Mouse (Mus musculus) neural tube, embryonic 15.5 days (tissue): ENCODE measurements around the gene Nup98. TPM values are rescaled to one million over a fixed set of nuclear protein-coding genes. Genes with fewer than 3 reads are reported as not detected.

Experiments
- ATAC-seq: fragments of 200-750 bp; cut with Nextera tagmentation; 2 replicates; pipeline ENCODE4 v1.8.0; 2017; ENCODE audit warnings: mild to moderate bottlenecking, moderate TSS enrichment, moderate library complexity; ENCODE audit not compliant: low FRiP score
- H3K27ac ChIP-seq: fragments of 300-500 bp; sonication (generic); replicated peaks from 2 replicates; pipeline ENCODE4 v1.5.1; 2015; ENCODE audit warnings: mild to moderate bottlenecking, inconsistent platforms
- H3K27me3 ChIP-seq: fragments of 300-500 bp; sonication (generic); replicated peaks from 2 replicates; pipeline ENCODE4 v1.6.1; 2015; ENCODE audit warnings: inconsistent platforms
- H3K36me3 ChIP-seq: fragments of 300-500 bp; sonication (generic); 2 replicates; pipeline ENCODE4 v1.6.1; 2015; ENCODE audit warnings: inconsistent platforms
- H3K4me1 ChIP-seq: fragments of 300-500 bp; sonication (generic); 2 replicates; pipeline ENCODE4 v1.6.1; 2015; ENCODE audit warnings: inconsistent platforms
- H3K4me2 ChIP-seq: fragments of 300-500 bp; sonication (generic); 2 replicates; pipeline ENCODE4 v1.6.1; 2015; ENCODE audit warnings: inconsistent platforms, mild to moderate bottlenecking, moderate library complexity
- H3K4me3 ChIP-seq: fragments of 300-500 bp; sonication (generic); replicated peaks from 2 replicates; pipeline ENCODE4 v1.5.1; 2015; ENCODE audit warnings: mild to moderate bottlenecking, inconsistent platforms
- H3K9ac ChIP-seq: fragments of 300-500 bp; sonication (generic); replicated peaks from 2 replicates; pipeline ENCODE4 v1.6.1; 2015; ENCODE audit warnings: mild to moderate bottlenecking, inconsistent platforms
- H3K9me3 ChIP-seq: fragments of 300-500 bp; sonication (generic); replicated peaks from 2 replicates; pipeline ENCODE4 v1.6.1; 2016; ENCODE audit warnings: inconsistent platforms
- WGBS: fragments of 180-500 bp; shearing (Covaris S2); methylation state at CpG from one replicate; pipeline ENCODE4 v1.1.7; 2015; ENCODE audit warnings: mixed read lengths; 5-methylcytosine and 5-hydroxymethylcytosine counted together
- polyA plus RNA-seq: library from polyadenylated mRNA; unstranded; fragments of >200 nt; fragmentation: Nextera tagmentation; extraction: Ambion mirVana; gene quantifications from 2 replicates; pipeline ENCODE4 v1.2.1, GENCODE M21; 2015

Nup98 gene
- polyA plus RNA-seq, 1 experiment from 2014 or later = 18.1 TPM

GRCm38 (mm10) chr7:102113151-102113729 is 96.7 kb downstream of the Nup98 start:
- no peak for ATAC-seq
- Histone ChIP-seq H3K27ac (no peak overlapping the region), H3K4me3 (no peak overlapping the region), H3K4me1 (no peaks in the 10 kb centered on the region), H3K9me3 (no peaks in the 10 kb centered on the region), H3K27me3 (no peaks in the 10 kb centered on the region), H3K9ac (no peak overlapping the region), H3K36me3 (peaks cover 5% of the 10 kb centered on the region), H3K4me2 (no peak overlapping the region)
- WGBS = 80% methylated on average over 45 of the region's 45 CpGs

- Histone ChIP-seq H3K4me1 (no peaks in the 10 kb centered on the region), H3K36me3 (no peaks in the 10 kb centered on the region), H3K4me3 (no peak overlapping the region), H3K9me3 (no peaks in the 10 kb centered on the region), H3K27ac (no peak overlapping the region), H3K4me2 (no peak overlapping the region), H3K9ac (no peak overlapping the region), H3K27me3 (no peaks in the 10 kb centered on the region)
- ATAC-seq = no peak
- WGBS = 88% methylated on average over 4 of the region's 4 CpGs
Measured at GRCm38 (mm10) chr7:102109746-102110145, 100.2 kb downstream of the Nup98 start.

GRCm38 (mm10) chr7:102109171-102109570 is 100.8 kb downstream of the Nup98 start, which contains the start of gene Art5:
TSS of gene Art5 (minus strand) at chr7:102109489.
- 83% methylated on average over 7 of the region's 7 CpGs for whole genome bisulfite sequencing
- Histone ChIP-seq H3K36me3 (no peaks in the 10 kb centered on the region), H3K9me3 (no peaks in the 10 kb centered on the region), H3K4me3 (no peak within 1 kb of the TSS), H3K9ac (no peak within 1 kb of the TSS), H3K27ac (no peak within 1 kb of the TSS), H3K4me1 (no peaks in the 10 kb centered on the region), H3K4me2 (no peak within 1 kb of the TSS), H3K27me3 (no peaks in the 10 kb centered on the region)
- ATAC-seq = no peak

- Histone ChIP-seq H3K9me3 (no peaks in the 10 kb centered on the region), H3K36me3 (no peaks in the 10 kb centered on the region), H3K4me1 (no peaks in the 10 kb centered on the region), H3K27ac (no peak overlapping the region), H3K4me3 (no peak overlapping the region), H3K9ac (no peak overlapping the region), H3K4me2 (no peak overlapping the region), H3K27me3 (no peaks in the 10 kb centered on the region)
- ATAC-seq = no peak
- WGBS = 94% methylated on average over 1 of the region's 1 CpGs
Measured at GRCm38 (mm10) chr7:102108206-102108605, 101.8 kb downstream of the Nup98 start.

- Histone ChIP-seq H3K9ac (no peak overlapping the region), H3K4me3 (peak overlapping the region; percentile 6; the same call in 1 of the 2 replicates), H3K27me3 (no peaks in the 10 kb centered on the region), H3K4me1 (0 out of 2 replicates have a peak, but pooled peaks cover 2% of the 10 kb centered on the region), H3K27ac (no peak overlapping the region), H3K36me3 (no peaks in the 10 kb centered on the region), H3K9me3 (no peaks in the 10 kb centered on the region), H3K4me2 (peak overlapping the region; percentile 53)
- 24% methylated on average over 23 of the region's 23 CpGs for WGBS
- no peak for ATAC-seq
Measured at GRCm38 (mm10) chr7:102106700-102107141, 103.3 kb downstream of the Nup98 start.

GRCm38 (mm10) chr7:102104126-102104525 is 105.8 kb downstream of the Nup98 start:
- H3K4me1 ChIP-seq = peaks cover 14% of the 10 kb centered on the region
- no peak overlapping the region for H3K4me2 ChIP-seq
- H3K9ac ChIP-seq = no peak overlapping the region
- no peak overlapping the region for H3K27ac ChIP-seq
- H3K27me3 ChIP-seq = no peaks in the 10 kb centered on the region; the same call in 1 of the 2 replicates
- no peaks in the 10 kb centered on the region for H3K9me3 ChIP-seq
- 76% methylated on average over 5 of the region's 5 CpGs for WGBS
- no peaks in the 10 kb centered on the region for H3K36me3 ChIP-seq
- H3K4me3 ChIP-seq = no peak overlapping the region
- no peak for ATAC-seq

GRCm38 (mm10) chr7:102103555-102103954 is 106.4 kb downstream of the Nup98 start:
- H3K27ac ChIP-seq = no peak overlapping the region
- no peak overlapping the region for H3K4me2 ChIP-seq
- no peaks in the 10 kb centered on the region for H3K9me3 ChIP-seq
- no peaks in the 10 kb centered on the region; the same call in 1 of the 2 replicates for H3K27me3 ChIP-seq
- ATAC-seq = no peak
- peaks cover 14% of the 10 kb centered on the region for H3K4me1 ChIP-seq
- no peaks in the 10 kb centered on the region for H3K36me3 ChIP-seq
- no peak overlapping the region for H3K9ac ChIP-seq
- 87% methylated on average over 2 of the region's 2 CpGs for WGBS
- no peak overlapping the region for H3K4me3 ChIP-seq

GRCm38 (mm10) chr7:102102696-102103095 is 107.3 kb downstream of the Nup98 start:
- 54% methylated on average over 6 of the region's 6 CpGs for WGBS
- H3K9me3 ChIP-seq = no peaks in the 10 kb centered on the region
- H3K27me3 ChIP-seq = no peaks in the 10 kb centered on the region; the same call in 1 of the 2 replicates
- no peak overlapping the region for H3K4me2 ChIP-seq
- H3K4me3 ChIP-seq = no peak overlapping the region
- H3K36me3 ChIP-seq = no peaks in the 10 kb centered on the region
- no peak overlapping the region for H3K9ac ChIP-seq
- H3K27ac ChIP-seq = no peak overlapping the region
- H3K4me1 ChIP-seq = peaks cover 14% of the 10 kb centered on the region
- ATAC-seq = no peak

GRCm38 (mm10) chr7:102102241-102102640 is 107.7 kb downstream of the Nup98 start:
- H3K9ac ChIP-seq = no peak overlapping the region
- no peak overlapping the region for H3K4me3 ChIP-seq
- 43% methylated on average over 8 of the region's 8 CpGs for WGBS
- no peaks in the 10 kb centered on the region for H3K9me3 ChIP-seq
- H3K27ac ChIP-seq = no peak overlapping the region
- no peaks in the 10 kb centered on the region for H3K36me3 ChIP-seq
- H3K4me1 ChIP-seq = peaks cover 14% of the 10 kb centered on the region
- ATAC-seq = no peak
- no peak overlapping the region for H3K4me2 ChIP-seq
- no peaks in the 10 kb centered on the region; the same call in 1 of the 2 replicates for H3K27me3 ChIP-seq

GRCm38 (mm10) chr7:102101487-102101886 is 108.5 kb downstream of the Nup98 start, which contains the start of gene Art1:
TSS of gene Art1 (plus strand) at chr7:102101743.
- no peak for ATAC-seq
- Histone ChIP-seq H3K9me3 (no peaks in the 10 kb centered on the region), H3K27me3 (no peaks in the 10 kb centered on the region; the same call in 1 of the 2 replicates), H3K36me3 (no peaks in the 10 kb centered on the region), H3K9ac (no peak within 1 kb of the TSS), H3K4me2 (no peak within 1 kb of the TSS), H3K4me1 (peaks cover 14% of the 10 kb centered on the region), H3K27ac (no peak within 1 kb of the TSS), H3K4me3 (no peak within 1 kb of the TSS)
- 44% methylated on average over 5 of the region's 5 CpGs for WGBS

GRCm38 (mm10) chr7:102100868-102101267 is 109.1 kb downstream of the Nup98 start:
- Histone ChIP-seq H3K36me3 (no peaks in the 10 kb centered on the region), H3K4me2 (no peak overlapping the region), H3K4me3 (no peak overlapping the region), H3K27me3 (no peaks in the 10 kb centered on the region; the same call in 1 of the 2 replicates), H3K4me1 (peaks cover 14% of the 10 kb centered on the region), H3K9me3 (no peaks in the 10 kb centered on the region), H3K27ac (no peak overlapping the region), H3K9ac (no peak overlapping the region)
- 35% methylated on average over 5 of the region's 5 CpGs for WGBS
- no peak for ATAC-seq
